Mouse (Mus musculus) erythroblast, embryonic 14.5 days (primary cell): ENCODE data around the gene Ctcf. TPM values are rescaled to one million over a fixed set of nuclear protein-coding genes. Genes with fewer than 3 reads are reported as not detected.

Experiments used
- H3K27me3 ChIP-seq: 2 replicates; pipeline ENCODE4 v1.6.1; 2012; ENCODE audit warnings: inconsistent platforms; ENCODE audit not compliant: control insufficient read depth
- H3K36me3 ChIP-seq: 2 replicates; pipeline ENCODE4 v1.6.1; 2012; ENCODE audit warnings: mild to moderate bottlenecking, inconsistent platforms; ENCODE audit not compliant: control insufficient read depth
- H3K4me1 ChIP-seq: 2 replicates; pipeline ENCODE4 v1.6.1; 2012; ENCODE audit warnings: inconsistent platforms; ENCODE audit not compliant: control insufficient read depth
- H3K4me3 ChIP-seq: replicated peaks from 2 replicates; pipeline ENCODE3; 2012; ENCODE audit warnings: moderate library complexity, mild to moderate bottlenecking, inconsistent platforms
- H3K9me3 ChIP-seq: 2 replicates; pipeline ENCODE4 v1.6.1; 2012; ENCODE audit warnings: low read length, inconsistent platforms, mixed read lengths; ENCODE audit not compliant: control insufficient read depth
- GATA1 ChIP-seq: IDR thresholded peaks from 2 replicates; pipeline ENCODE4 v1.6.1; 2012; ENCODE audit warnings: low read length, inconsistent platforms, mixed read lengths
- TAL1 ChIP-seq: IDR thresholded peaks from 3 replicates; pipeline ENCODE4 v1.6.1; 2012; ENCODE audit warnings: low read length, inconsistent platforms, mixed read lengths
- polyA plus RNA-seq: library from polyadenylated mRNA; stranded (reverse); fragments of >175 nt; gene quantifications from 2 replicates; pipeline ENCODE4 v1.2.3, GENCODE M21; 2012

Gene Ctcf
- polyA plus RNA-seq, 1 experiment: 26.6 TPM

- no peak overlapping the region for H3K4me3 ChIP-seq
- H3K27me3 ChIP-seq: no peaks in the 10 kb centered on the region
- H3K36me3 ChIP-seq: no peaks in the 10 kb centered on the region
- H3K9me3 ChIP-seq: no peaks in the 10 kb centered on the region
- TF ChIP-seq TAL1: no peak
- no peak for TF ChIP-seq GATA1
- H3K4me1 ChIP-seq: peaks cover 7% of the 10 kb centered on the region; the same call in 1 of the 2 replicates
Measured at GRCm38 (mm10) chr8:105714139-105714538, 77.8 kb downstream of the Ctcf start.

- Histone ChIP-seq H3K36me3 (no peaks in the 10 kb centered on the region), H3K27me3 (no peaks in the 10 kb centered on the region), H3K4me1 (peaks cover 7% of the 10 kb centered on the region; the same call in 1 of the 2 replicates), H3K4me3 (no peak overlapping the region), H3K9me3 (no peaks in the 10 kb centered on the region)
- TF ChIP-seq TAL1: no peak
- TF ChIP-seq GATA1: no peak
Measured at GRCm38 (mm10) chr8:105715042-105715441, 78.7 kb downstream of the Ctcf start.

GRCm38 (mm10) chr8:105716302-105716945 is 80.1 kb downstream of the Ctcf start:
- Histone ChIP-seq H3K27me3 (no peaks in the 10 kb centered on the region), H3K9me3 (no peaks in the 10 kb centered on the region), H3K36me3 (no peaks in the 10 kb centered on the region), H3K4me1 (peaks cover 7% of the 10 kb centered on the region; the same call in 1 of the 2 replicates), H3K4me3 (no peak overlapping the region)
- no peak for TF ChIP-seq TAL1
- TF ChIP-seq GATA1: no peak

GRCm38 (mm10) chr8:105719637-105720036 is 83.3 kb downstream of the Ctcf start:
- no peak overlapping the region for H3K4me3 ChIP-seq
- TF ChIP-seq TAL1: no peak
- TF ChIP-seq GATA1: no peak
- no peaks in the 10 kb centered on the region for H3K27me3 ChIP-seq
- H3K36me3 ChIP-seq: no peaks in the 10 kb centered on the region
- H3K4me1 ChIP-seq: peaks cover 3% of the 10 kb centered on the region; the same call in 1 of the 2 replicates
- no peaks in the 10 kb centered on the region for H3K9me3 ChIP-seq

GRCm38 (mm10) chr8:105722861-105723260 is 86.5 kb downstream of the Ctcf start:
- peaks cover 9% of the 10 kb centered on the region for H3K4me1 ChIP-seq
- H3K27me3 ChIP-seq: peaks cover 2% of the 10 kb centered on the region; the same call in 1 of the 2 replicates
- H3K4me3 ChIP-seq: no peak overlapping the region
- no peak for TF ChIP-seq TAL1
- TF ChIP-seq GATA1: no peak
- H3K9me3 ChIP-seq: no peaks in the 10 kb centered on the region
- H3K36me3 ChIP-seq: peaks cover 2% of the 10 kb centered on the region; the same call in 1 of the 2 replicates

- no peaks in the 10 kb centered on the region for H3K9me3 ChIP-seq
- H3K4me1 ChIP-seq: peaks cover 6% of the 10 kb centered on the region
- peaks cover 2% of the 10 kb centered on the region; the same call in 1 of the 2 replicates for H3K27me3 ChIP-seq
- no peak overlapping the region for H3K4me3 ChIP-seq
- H3K36me3 ChIP-seq: peaks cover 2% of the 10 kb centered on the region; the same call in 1 of the 2 replicates
- TF ChIP-seq GATA1: no peak
- TF ChIP-seq TAL1: no peak
Measured at GRCm38 (mm10) chr8:105725726-105726125, 89.4 kb downstream of the Ctcf start.

- Histone ChIP-seq H3K9me3 (no peaks in the 10 kb centered on the region), H3K4me3 (no peak overlapping the region), H3K36me3 (peaks cover 2% of the 10 kb centered on the region; the same call in 1 of the 2 replicates), H3K4me1 (peaks cover 14% of the 10 kb centered on the region), H3K27me3 (peaks cover 2% of the 10 kb centered on the region; the same call in 1 of the 2 replicates)
- TF ChIP-seq GATA1 (no peak), TAL1 (no peak)
Measured at GRCm38 (mm10) chr8:105727397-105728124, 91.2 kb downstream of the Ctcf start.

GRCm38 (mm10) chr8:105732186-105732585 is 95.8 kb downstream of the Ctcf start:
- peaks cover 2% of the 10 kb centered on the region; the same call in 1 of the 2 replicates for H3K36me3 ChIP-seq
- peaks cover 16% of the 10 kb centered on the region for H3K4me1 ChIP-seq
- no peaks in the 10 kb centered on the region for H3K9me3 ChIP-seq
- TF ChIP-seq TAL1: no peak
- TF ChIP-seq GATA1: no peak
- H3K27me3 ChIP-seq: peaks cover 4% of the 10 kb centered on the region; the same call in 1 of the 2 replicates
- no peak overlapping the region for H3K4me3 ChIP-seq

Other genes with a start within 250 kb of the Ctcf start
- not detected in 2 replicates for gene Kctd19, start 223.1 kb upstream of the Ctcf start, polyA plus RNA-seq
- 0.03 and 0.05 TPM in 2 replicates for gene Lrrc36, start 223.0 kb upstream of the Ctcf start, polyA plus RNA-seq
- gene Tppp3, start 165.0 kb upstream of the Ctcf start, polyA plus RNA-seq: 0.34 and 0.96 TPM in 2 replicates
- gene Zdhhc1, start 139.7 kb upstream of the Ctcf start, polyA plus RNA-seq: 0.14 and 0.23 TPM in 2 replicates
- gene Hsd11b2, start 117.8 kb upstream of the Ctcf start, polyA plus RNA-seq: not detected in 2 replicates
- gene Atp6v0d1, start 70.5 kb upstream of the Ctcf start, polyA plus RNA-seq: 7.7 and 7.8 TPM in 2 replicates
- 0.23 and 0.27 TPM in 2 replicates for gene Ripor1, start 31.3 kb upstream of the Ctcf start, polyA plus RNA-seq
- gene Agrp, start 825 bp downstream of the Ctcf start, polyA plus RNA-seq: not detected in 2 replicates
- gene Carmil2, start 49.7 kb downstream of the Ctcf start, polyA plus RNA-seq: 3.4 and 4.2 TPM in 2 replicates
- gene Acd, start 64.5 kb downstream of the Ctcf start, polyA plus RNA-seq: 3.8 and 4.5 TPM in 2 replicates
- gene Pard6a, start 64.6 kb downstream of the Ctcf start, polyA plus RNA-seq: 0.73 and 0.78 TPM in 2 replicates
- not detected in 2 replicates for gene 4933405L10Rik, start 71.1 kb downstream of the Ctcf start, polyA plus RNA-seq
- gene Enkd1, start 71.6 kb downstream of the Ctcf start, polyA plus RNA-seq: 2.4 TPM in 2 replicates
- gene Gfod2, start 122.1 kb downstream of the Ctcf start, polyA plus RNA-seq: 0.24 and 0.41 TPM in 2 replicates
- 24.4 and 25.6 TPM in 2 replicates for gene Ranbp10, start 190.8 kb downstream of the Ctcf start, polyA plus RNA-seq
- 0.02 TPM in 1 of 2 replicates, not detected in the other for gene Tsnaxip1, start 191.2 kb downstream of the Ctcf start, polyA plus RNA-seq
- gene Cenpt, start 216.7 kb downstream of the Ctcf start, polyA plus RNA-seq: 7.1 and 9.1 TPM in 2 replicates
- gene Thap11, start 218.6 kb downstream of the Ctcf start, polyA plus RNA-seq: 2.8 and 3.4 TPM in 2 replicates
- 8.1 and 9.1 TPM in 2 replicates for gene Nutf2, start 224.0 kb downstream of the Ctcf start, polyA plus RNA-seq
- 1.1 and 1.3 TPM in 2 replicates for gene Edc4, start 244.3 kb downstream of the Ctcf start, polyA plus RNA-seq